Mouse (Mus musculus): Measurements from ENCODE around the gene Tmem254b. TPM values are rescaled to one million over a fixed set of nuclear protein-coding genes. Genes with fewer than 3 reads are reported as not detected.
"Not testable (repeated sequence)": the region's sequence is repeated elsewhere in the genome, so short reads cannot be mapped to it uniquely, and the experiment has no call there.

Gene Tmem254b
- polyA plus RNA-seq, 1 experiment from 2014 or later: 16.9 TPM

DNA sequence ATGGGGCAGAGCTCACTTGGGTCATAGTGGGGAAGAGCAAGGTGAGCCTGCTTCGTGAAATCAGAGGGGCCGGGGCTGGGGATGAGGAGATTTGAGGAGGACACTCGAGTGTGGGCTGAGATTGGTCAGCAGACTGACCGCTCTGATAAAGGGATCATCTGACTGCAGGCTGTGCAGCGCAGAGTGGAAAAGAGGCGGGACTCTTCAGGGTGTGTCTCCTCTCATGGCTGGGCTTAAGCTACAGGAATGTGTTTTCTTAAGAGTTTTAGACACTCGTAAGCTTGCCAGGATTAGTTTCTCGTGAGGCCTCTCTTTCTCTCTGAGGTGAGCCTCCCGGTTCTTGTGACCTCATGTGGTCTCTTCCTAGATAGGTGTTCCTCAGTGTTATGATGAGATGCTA is 45.7 kb downstream of the Tmem254b start:
- WGBS: no CpG with 5 or more reads among the region's 9 CpGs
- H3K4me3 ChIP-seq; H3K27me3 ChIP-seq (ENCODE audit: low read depth, poor library complexity, severe bottlenecking); H3K9me3 ChIP-seq (replicated peaks); H3K36me3 ChIP-seq; DNase-seq (ENCODE audit: low spot score); H3K4me1 ChIP-seq; H3K27ac ChIP-seq: not testable (repeated sequence)

DNA sequence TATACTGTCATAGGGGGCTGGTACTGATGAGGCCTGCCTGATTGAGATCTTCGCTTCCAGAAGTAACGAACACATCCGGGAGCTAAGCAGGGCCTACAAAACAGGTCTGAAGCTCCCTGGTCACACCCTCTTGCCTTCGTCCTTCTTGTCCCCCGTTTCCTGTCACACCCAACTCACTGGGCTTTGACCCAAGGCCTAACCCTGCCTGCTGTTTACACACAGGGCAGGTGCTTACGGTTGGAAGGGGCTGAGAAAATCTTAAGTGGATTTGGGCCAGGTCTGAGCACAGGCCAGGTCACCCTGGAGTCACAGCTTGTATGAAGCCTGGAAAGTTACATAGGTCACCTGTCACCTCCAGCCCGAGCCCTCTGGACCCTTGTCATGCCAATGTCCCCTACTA is 50.8 kb downstream of the Tmem254b start:
- not testable (repeated sequence) for DNase-seq (ENCODE audit: low spot score); H3K9me3 ChIP-seq (replicated peaks); H3K27ac ChIP-seq; H3K4me3 ChIP-seq; H3K4me1 ChIP-seq; H3K36me3 ChIP-seq; H3K27me3 ChIP-seq (ENCODE audit: low read depth, poor library complexity, severe bottlenecking)
- WGBS: no CpG with 5 or more reads among the region's 7 CpGs

Other genes starting within 250 kb of the Tmem254b start
- gene Duxbl1, start 228.5 kb downstream of the Tmem254b start, polyA plus RNA-seq (2016; fragmentation: Nextera tagmentation; extraction: Ambion mirVana): 1.8 and 3.8 TPM in 2 replicates
- gene Gm9780, start 164.3 kb downstream of the Tmem254b start, polyA plus RNA-seq (2016; fragmentation: Nextera tagmentation; extraction: Ambion mirVana): not detected in 2 replicates
- 16.8 and 22.5 TPM in 2 replicates for gene Tmem254c, start 139.7 kb downstream of the Tmem254b start, polyA plus RNA-seq (2016; fragmentation: Nextera tagmentation; extraction: Ambion mirVana)
- gene Cphx2, start 125.5 kb downstream of the Tmem254b start, polyA plus RNA-seq (2016; fragmentation: Nextera tagmentation; extraction: Ambion mirVana): not detected in 2 replicates
- gene Cphx3, start 124.7 kb downstream of the Tmem254b start, polyA plus RNA-seq (2016; fragmentation: Nextera tagmentation; extraction: Ambion mirVana): not detected in 2 replicates
- 0.49 TPM in 1 of 2 replicates, not detected in the other for gene Duxbl2, start 88.7 kb downstream of the Tmem254b start, polyA plus RNA-seq (2016; fragmentation: Nextera tagmentation; extraction: Ambion mirVana)
- gene Plac9b, start 24.6 kb downstream of the Tmem254b start, polyA plus RNA-seq (2016; fragmentation: Nextera tagmentation; extraction: Ambion mirVana): 0.19 TPM in 1 of 2 replicates, not detected in the other
- 2.3 and 3.1 TPM in 2 replicates for gene Duxbl3, start 50.9 kb upstream of the Tmem254b start, polyA plus RNA-seq (2016; fragmentation: Nextera tagmentation; extraction: Ambion mirVana)